Mouse (Mus musculus) C2C12 (cell line): ENCODE measurements around the gene Adamts10. TPM values are rescaled to one million over a fixed set of nuclear protein-coding genes. Genes with fewer than 3 reads are reported as not detected.

Experiments
- H3K27me3 ChIP-seq: one replicate; pipeline ENCODE4 v1.6.1; 2011; ENCODE audit not compliant: control insufficient read depth, insufficient read depth, insufficient read length
- H3K36me3 ChIP-seq: one replicate; pipeline ENCODE4 v1.6.1; 2011; ENCODE audit not compliant: control insufficient read depth, insufficient read depth
- H3K4me3 ChIP-seq: one replicate; pipeline ENCODE4 v1.5.1; 2011; ENCODE audit warnings: mild to moderate bottlenecking, control low read depth; ENCODE audit not compliant: poor library complexity, insufficient read depth, severe bottlenecking
- H3K79me2 ChIP-seq: one replicate; pipeline ENCODE4 v1.6.1; 2011; ENCODE audit not compliant: control insufficient read depth, insufficient read depth
- H3K79me3 ChIP-seq: one replicate; pipeline ENCODE4 v1.6.1; 2011; ENCODE audit warnings: low read depth, control low read depth
- H3ac ChIP-seq: one replicate; pipeline ENCODE3; 2011; ENCODE audit warnings: low read depth; ENCODE audit not compliant: control insufficient read depth, insufficient read length
- CEBPB ChIP-seq: IDR thresholded peaks from one replicate; pipeline ENCODE4 v1.6.1; 2011; ENCODE audit warnings: low read depth, mild to moderate bottlenecking, control low read depth, moderate library complexity
- CTCF ChIP-seq: IDR thresholded peaks from one replicate; pipeline ENCODE4 v1.5.1; 2011; ENCODE audit not compliant: control insufficient read depth, insufficient read depth, insufficient read length
- FOSL1 ChIP-seq: IDR thresholded peaks from one replicate; pipeline ENCODE4 v1.8.0; 2011; ENCODE audit warnings: mild to moderate bottlenecking, low read length; ENCODE audit not compliant: poor library complexity, insufficient read depth, severe bottlenecking
- MAX ChIP-seq: IDR thresholded peaks from one replicate; pipeline ENCODE4 v1.6.1; 2011; ENCODE audit warnings: mild to moderate bottlenecking, control low read depth
- MYOD1 ChIP-seq: IDR thresholded peaks from one replicate; pipeline ENCODE4 v1.6.1; 2011; ENCODE audit warnings: low read depth; ENCODE audit not compliant: control insufficient read depth, insufficient read length
- MYOG ChIP-seq: IDR thresholded peaks from one replicate; pipeline ENCODE4 v1.6.1; 2011; ENCODE audit not compliant: control insufficient read depth, insufficient read length; ENCODE audit errors: extremely low read depth
- USF1 ChIP-seq: IDR thresholded peaks from one replicate; pipeline ENCODE4 v1.6.1; 2011; ENCODE audit warnings: low read depth, mild to moderate bottlenecking, control low read depth, moderate library complexity
- polyA plus RNA-seq: library from polyadenylated mRNA; unstranded; fragments of >200 nt; fragmentation: generic; extraction: Trizol; gene quantifications from one replicate; pipeline ENCODE4 v1.2.1, GENCODE M21; 2012; ENCODE audit warnings: missing spikeins

Adamts10 gene
- polyA plus RNA-seq, 1 experiment: 6.2 TPM

- no peaks in the 10 kb centered on the region for H3K79me2 ChIP-seq
- H3K27me3 ChIP-seq: no peaks in the 10 kb centered on the region
- no peak overlapping the region for H3ac ChIP-seq
- TF ChIP-seq CTCF (peak; percentile 33), CEBPB (no peak)
- H3K79me3 ChIP-seq: no peaks in the 10 kb centered on the region
- H3K36me3 ChIP-seq: no peaks in the 10 kb centered on the region
- H3K4me3 ChIP-seq: no peak overlapping the region
Measured at GRCm38 (mm10) chr17:33493065-33493464, 30.9 kb upstream of the Adamts10 start.

GRCm38 (mm10) chr17:33494586-33494985 is 29.4 kb upstream of the Adamts10 start:
- no peak overlapping the region for H3K4me3 ChIP-seq
- no peaks in the 10 kb centered on the region for H3K36me3 ChIP-seq
- no peaks in the 10 kb centered on the region for H3K79me3 ChIP-seq
- H3K79me2 ChIP-seq: no peaks in the 10 kb centered on the region
- no peak for TF ChIP-seq MAX
- TF ChIP-seq MYOG: no peak
- no peak for TF ChIP-seq USF1
- TF ChIP-seq CEBPB: no peak
- no peak for TF ChIP-seq MYOD1
- TF ChIP-seq FOSL1: no peak
- no peak for TF ChIP-seq CTCF
- no peaks in the 10 kb centered on the region for H3K27me3 ChIP-seq
- no peak overlapping the region for H3ac ChIP-seq

GRCm38 (mm10) chr17:33498918-33499317 is 25.1 kb upstream of the Adamts10 start:
- TF ChIP-seq MYOD1: no peak
- no peak for TF ChIP-seq MAX
- TF ChIP-seq FOSL1: no peak
- TF ChIP-seq CTCF: no peak
- Histone ChIP-seq H3K4me3 (no peak overlapping the region), H3K79me3 (no peaks in the 10 kb centered on the region), H3K79me2 (no peaks in the 10 kb centered on the region), H3ac (no peak overlapping the region), H3K36me3 (no peaks in the 10 kb centered on the region), H3K27me3 (peaks cover 5% of the 10 kb centered on the region)

GRCm38 (mm10) chr17:33508386-33508785 is 15.6 kb upstream of the Adamts10 start:
- TF ChIP-seq MAX (no peak), CTCF (no peak), FOSL1 (no peak)
- H3K4me3 ChIP-seq: no peak overlapping the region
- H3ac ChIP-seq: no peak overlapping the region
- peaks cover 9% of the 10 kb centered on the region for H3K27me3 ChIP-seq
- no peaks in the 10 kb centered on the region for H3K79me2 ChIP-seq
- H3K79me3 ChIP-seq: no peaks in the 10 kb centered on the region
- H3K36me3 ChIP-seq: no peaks in the 10 kb centered on the region

- Histone ChIP-seq H3ac (no peak overlapping the region), H3K79me2 (no peaks in the 10 kb centered on the region), H3K79me3 (no peaks in the 10 kb centered on the region), H3K36me3 (no peaks in the 10 kb centered on the region), H3K4me3 (no peak overlapping the region), H3K27me3 (no peaks in the 10 kb centered on the region)
- no peak for TF ChIP-seq MAX
- no peak for TF ChIP-seq FOSL1
- TF ChIP-seq MYOD1: no peak
- no peak for TF ChIP-seq USF1
- TF ChIP-seq MYOG: no peak
- no peak for TF ChIP-seq CTCF
- TF ChIP-seq CEBPB: no peak
Measured at GRCm38 (mm10) chr17:33510172-33510571, 13.8 kb upstream of the Adamts10 start.

GRCm38 (mm10) chr17:33512441-33513415 is 11.3 kb upstream of the Adamts10 start:
- H3K27me3 ChIP-seq: no peaks in the 10 kb centered on the region
- H3K36me3 ChIP-seq: no peaks in the 10 kb centered on the region
- H3K79me3 ChIP-seq: no peaks in the 10 kb centered on the region
- H3ac ChIP-seq: no peak overlapping the region
- no peak overlapping the region for H3K4me3 ChIP-seq
- H3K79me2 ChIP-seq: no peaks in the 10 kb centered on the region
- TF ChIP-seq MAX: no peak
- TF ChIP-seq CTCF: no peak
- no peak for TF ChIP-seq MYOD1
- no peak for TF ChIP-seq USF1
- no peak for TF ChIP-seq CEBPB
- no peak for TF ChIP-seq MYOG
- no peak for TF ChIP-seq FOSL1
